Comparison of ENCODE assay signal across 9 mouse cellular contexts in genomic region chr7:80156711-80157227, GRCm38 (mm10). TPM values are rescaled to one million over a fixed set of nuclear protein-coding genes. Genes with fewer than 3 reads are reported as not detected.
A peak's percentile ranks its signal among the peaks of the same experiment; 100 is the strongest.
DNase-seq lines count a peak whose midpoint lies in the region; ATAC-seq lines count a peak whose summit lies in the region.
"Had no signal": no experiment of that assay in that cellular context is flagged by ENCODE, and none has a peak within 500 bp of the region (broad histone marks: within the 10 kb centered on the region; RNA-seq: fewer than 3 reads in every experiment).

No protein-coding gene starts in this region.

- H3K4me2 ChIP-seq in limb, embryonic 11.5 days (ENCODE audit: low read depth, severe bottlenecking): no peak overlapping the region

- no peaks in the 10 kb centered on the region for H3K36me3 ChIP-seq in heart, embryonic 10.5 days
- H3K36me3 ChIP-seq in limb, embryonic 11.5 days (ENCODE audit: control insufficient read depth, insufficient read depth, low read length): no peaks in the 10 kb centered on the region

- 56% methylated on average over 13 of the region's 13 CpGs for WGBS in heart, embryonic 10.5 days
- WGBS in limb, embryonic 11.5 days: 48% methylated on average over 13 of the region's 13 CpGs

- no peaks in the 10 kb centered on the region for H3K9me3 ChIP-seq in heart, embryonic 10.5 days
- H3K9me3 ChIP-seq in limb, embryonic 11.5 days (ENCODE audit: control insufficient read depth, low read length): no peaks in the 10 kb centered on the region

- peaks cover 9% of the 10 kb centered on the region; the same call in 1 of the 2 replicates for H3K27me3 ChIP-seq in heart, embryonic 10.5 days (ENCODE audit: insufficient read depth, poor library complexity, severe bottlenecking)
- H3K27me3 ChIP-seq in limb, embryonic 11.5 days (ENCODE audit: control insufficient read depth, insufficient read depth, low read length): no peaks in the 10 kb centered on the region

- no peak for ATAC-seq in limb, embryonic 11.5 days (ENCODE audit: insufficient number of reproducible peaks, low FRiP score, low TSS enrichment, low read depth)

- 0 out of 2 replicates have a peak overlapping the region, but pooled peaks have one; percentile 3 for H3K27ac ChIP-seq in heart, embryonic 10.5 days
- no peak overlapping the region for H3K27ac ChIP-seq in limb, embryonic 11.5 days (replicated peaks; ENCODE audit: low read depth, low read length)
- H3K27ac ChIP-seq: macrophage had no signal

- intact Hi-C loops in gastrocnemius, postnatal 14 days (cut with DNase I; ENCODE audit: low total_unique reads): no loop called here

- peak; percentile 34 for DNase-seq in gastrocnemius, postnatal 10 days
- no peak for DNase-seq in gastrocnemius, postnatal 14 days
- peak; percentile 64 for DNase-seq in CD4-positive helper T cell, adult 2 months (ENCODE audit: low read depth, low spot score)
- DNase-seq in adrenal gland, postnatal 10 days: peak; percentile 84
- no peak for DNase-seq in heart, embryonic 10.5 days (ENCODE audit: low spot score)
- DNase-seq in limb, embryonic 11.5 days (ENCODE audit: low spot score): peak; percentile 65
- peak; percentile 76 for DNase-seq in naive thymus-derived CD4-positive, alpha-beta T cell, adult 2 months (ENCODE audit: low read depth)
- peak; percentile 65 for DNase-seq in urinary bladder, adult 2 months (ENCODE audit: low spot score)

- H3K4me3 ChIP-seq in heart, embryonic 10.5 days: no peak overlapping the region
- H3K4me3 ChIP-seq in limb, embryonic 11.5 days (ENCODE audit: low read depth, low read length): no peak overlapping the region

- no peak overlapping the region for H3K9ac ChIP-seq in limb, embryonic 11.5 days (ENCODE audit: low read length)

- peaks cover 14% of the 10 kb centered on the region for H3K4me1 ChIP-seq in heart, embryonic 10.5 days
- H3K4me1 ChIP-seq in limb, embryonic 11.5 days (ENCODE audit: control insufficient read depth, insufficient read depth, low read length): no peaks in the 10 kb centered on the region

RNA-seq across cellular contexts. Expression of gene Sema4b, which starts 29.9 kb away (rescaled TPM):
- 1 to 10 TPM; 2.9 to 4.2 TPM for total RNA-seq in gastrocnemius, postnatal 10 days (2021)
- total RNA-seq in gastrocnemius, postnatal 14 days (2021): 1 to 10 TPM; 1.9 to 2.5 TPM
- 10 to 100 TPM; 39.0 to 44.3 TPM for total RNA-seq in adrenal gland, postnatal 10 days (2021)
- polyA plus RNA-seq in heart, embryonic 10.5 days (2016; fragmentation: Nextera tagmentation; extraction: Ambion mirVana): 7.8 and 8.9 TPM in 2 replicates
- polyA plus RNA-seq in limb, embryonic 11.5 days (2014; fragmentation: Nextera tagmentation; extraction: Ambion mirVana): 8.3 and 9.0 TPM in 2 replicates
- 15.8 and 27.2 TPM in 2 replicates for polyA plus RNA-seq in urinary bladder, adult 2 months (2012; rRNA removed)

RNA-seq across cellular contexts. Expression of gene Idh2, which starts 41.6 kb away (rescaled TPM):
- 100 to 1,000 TPM; 244 to 271 TPM for total RNA-seq in gastrocnemius, postnatal 10 days (2021)
- total RNA-seq in gastrocnemius, postnatal 14 days (2021): 100 to 1,000 TPM; 179 to 214 TPM
- total RNA-seq in adrenal gland, postnatal 10 days (2021): 100 to 1,000 TPM; 386 to 496 TPM
- 830 and 1,266 TPM in 2 replicates for polyA plus RNA-seq in heart, embryonic 10.5 days (2016; fragmentation: Nextera tagmentation; extraction: Ambion mirVana)
- polyA plus RNA-seq in limb, embryonic 11.5 days (2014; fragmentation: Nextera tagmentation; extraction: Ambion mirVana): 540 and 555 TPM in 2 replicates
- 86.8 and 101 TPM in 2 replicates for polyA plus RNA-seq in urinary bladder, adult 2 months (2012; rRNA removed)

Comparison
In these comparisons a context has a peak if more than half of its experiments do, and no peak if none do; other contexts are left out.
1. DNase-seq: peak in gastrocnemius, postnatal 10 days (single experiment), CD4-positive helper T cell, adult 2 months (single experiment), adrenal gland, postnatal 10 days (single experiment), limb, embryonic 11.5 days (single experiment), naive thymus-derived CD4-positive, alpha-beta T cell, adult 2 months (single experiment) and urinary bladder, adult 2 months (single experiment); none in gastrocnemius, postnatal 14 days (single experiment) and heart, embryonic 10.5 days (single experiment).
2. RNA of gene Sema4b, which starts 29.9 kb away (total RNA-seq): 39.0 to 44.3 TPM in adrenal gland, postnatal 10 days; 2.9 to 4.2 TPM in gastrocnemius, postnatal 10 days and 1.9 to 2.5 TPM in gastrocnemius, postnatal 14 days; every median in the first group is over 4 times any median in the second.